Mouse (Mus musculus) right cerebral cortex, postnatal 10 days (tissue): ENCODE data around the gene Nuak2.
A peak's percentile ranks its signal among the peaks of the same experiment; 100 is the strongest.
"Not testable (repeated sequence)": the region's sequence is repeated elsewhere in the genome, so short reads cannot be mapped to it uniquely, and the experiment has no call there.

Source experiments
- DNase-seq, 2 experiments: peaks; one replicate each; pipeline ENCODE4 v3.0.0; 2021; ENCODE audit warnings: low spot score in 2 of 2

Gene Nuak2

GRCm38 (mm10) chr1:132315889-132316624, at the start of gene Nuak2:
TSS of gene Nuak2 (plus strand) at chr1:132316126.
- DNase-seq = peak; percentile 88 to 90

- DNase-seq = no peak
These were observed 49.0 kb upstream of the Nuak2 start for GRCm38 (mm10) chr1:132266791-132267557.

- peak; percentile 51 to 69 for DNase-seq
These were observed 48.0 kb upstream of the Nuak2 start for GRCm38 (mm10) chr1:132267959-132268358.

DNA sequence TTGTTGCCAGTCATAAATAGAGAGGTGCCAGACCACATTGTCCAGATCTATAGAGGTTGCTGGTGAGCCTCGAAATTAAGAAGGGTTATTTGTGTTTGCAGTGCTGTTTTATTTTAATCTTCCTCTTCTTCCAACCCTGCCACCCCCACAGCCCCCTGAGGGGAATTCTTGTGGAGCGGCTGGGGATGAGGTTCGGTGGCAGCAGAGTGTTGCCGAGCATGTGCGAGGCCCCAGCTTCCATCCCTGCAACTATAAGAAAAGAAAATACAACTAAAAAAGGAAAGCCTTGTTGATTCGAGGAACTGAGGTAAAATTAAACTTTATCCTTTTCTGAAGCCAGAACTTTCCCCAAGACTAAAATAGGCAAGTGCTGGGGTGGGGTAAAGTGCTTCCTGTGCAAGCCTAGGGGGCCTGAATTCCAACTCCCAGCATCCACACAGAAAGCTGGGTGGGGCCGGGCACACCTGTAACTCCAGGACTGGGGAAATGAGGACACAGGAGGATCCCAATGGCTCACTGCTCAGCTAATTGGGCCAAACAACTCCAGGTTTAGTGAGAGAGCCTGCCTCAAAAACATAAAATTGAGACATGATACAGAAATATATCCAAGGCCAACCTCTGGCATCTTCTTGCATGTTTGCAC, 47.4 kb upstream of the Nuak2 start:
- peak; percentile 63 to 70 for DNase-seq

DNA sequence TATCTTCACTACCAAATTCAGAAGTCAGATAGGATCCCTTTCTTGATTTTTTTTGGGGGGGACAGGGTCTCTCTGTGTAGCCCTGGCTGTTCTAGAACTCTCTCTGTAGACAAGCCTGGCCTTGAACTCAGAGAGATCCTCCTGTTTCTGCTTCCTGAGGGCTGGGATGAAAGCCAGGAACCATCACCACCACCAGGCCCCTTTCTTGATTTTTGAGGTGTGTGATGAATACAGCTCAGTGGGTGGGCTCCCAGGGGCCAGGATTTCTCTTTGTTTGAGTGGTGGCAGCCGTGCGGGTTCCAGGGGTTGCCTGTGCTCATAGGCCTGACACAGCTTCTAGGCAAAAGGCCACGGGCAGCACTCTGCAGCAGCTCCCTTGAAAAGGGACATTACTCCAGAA, 44.7 kb upstream of the Nuak2 start:
- DNase-seq = no peak

- no peak for DNase-seq
These were observed 39.2 kb upstream of the Nuak2 start for GRCm38 (mm10) chr1:132276694-132277093.

GRCm38 (mm10) chr1:132277124-132277523, 38.8 kb upstream of the Nuak2 start:
- DNase-seq = no peak

DNA sequence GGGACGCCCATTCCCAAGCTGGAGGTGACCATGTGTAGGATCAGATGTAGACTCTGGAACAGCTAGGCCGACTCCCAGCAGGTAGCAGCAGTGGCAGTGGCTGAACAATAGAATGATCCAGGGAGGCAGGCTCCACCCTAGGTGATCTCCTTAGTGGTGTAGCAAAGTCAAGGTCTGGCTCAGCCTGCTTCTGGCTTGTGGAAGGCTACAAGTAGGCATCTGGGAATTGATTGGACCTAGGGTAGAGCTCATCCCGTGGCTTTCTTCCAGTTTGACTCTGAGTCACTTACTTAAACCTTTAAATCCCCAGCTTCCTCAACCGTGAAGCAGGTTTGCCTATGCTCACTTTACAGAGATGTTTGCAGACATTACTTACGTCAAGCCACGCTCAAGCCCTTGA, 35.3 kb upstream of the Nuak2 start:
- not testable (repeated sequence) for DNase-seq

DNA sequence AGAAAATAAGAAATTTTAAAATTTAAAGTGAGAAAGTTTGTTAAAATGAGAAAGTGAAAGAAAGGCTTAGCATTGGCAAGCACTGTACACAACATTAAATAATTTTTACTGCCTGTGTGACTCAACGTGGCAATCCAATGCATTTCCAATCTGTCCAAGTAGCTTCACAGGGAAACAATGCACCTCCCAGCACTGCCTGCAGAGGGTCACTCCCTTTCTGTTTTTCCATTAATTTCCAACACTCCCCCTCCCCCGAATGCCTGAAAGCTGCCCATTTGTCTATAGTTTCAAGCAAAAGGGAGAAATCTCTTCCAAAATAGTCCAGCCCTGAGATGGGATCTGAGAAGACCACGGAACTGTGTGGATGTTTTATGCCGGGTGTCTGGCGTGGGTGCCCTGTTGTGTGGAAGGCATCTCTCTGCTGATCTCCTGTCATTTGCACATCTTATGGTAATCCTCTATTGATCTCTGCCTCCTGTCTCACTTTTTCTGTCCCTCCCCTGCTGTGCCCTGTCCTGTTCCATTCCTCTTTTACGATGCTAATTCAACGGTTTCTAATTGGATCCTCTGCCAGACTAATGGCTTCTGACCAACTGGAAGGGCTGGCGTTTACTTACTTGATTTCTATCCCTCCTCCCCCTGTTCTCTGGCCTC, 34.3 kb upstream of the Nuak2 start:
- no peak for DNase-seq

DNA sequence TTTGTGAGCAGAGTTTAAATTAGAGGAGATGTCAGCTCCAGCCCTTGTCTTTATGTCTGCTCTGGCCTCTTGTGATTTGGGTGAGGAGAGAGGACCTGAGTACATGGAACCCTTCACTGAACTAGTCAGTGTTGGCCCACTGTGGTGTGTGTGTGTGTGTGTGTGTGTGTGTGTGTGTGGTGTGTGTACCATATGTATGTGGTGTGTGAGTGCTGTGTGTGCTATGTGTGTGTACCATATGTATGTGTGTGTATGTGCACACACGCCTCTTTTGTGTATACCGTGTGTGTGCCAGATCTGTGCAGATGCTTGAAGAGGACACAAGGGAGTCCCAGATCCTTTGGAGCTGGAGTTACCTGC, 33.8 kb upstream of the Nuak2 start:
- DNase-seq = no peak

GRCm38 (mm10) chr1:132283018-132283417, 32.9 kb upstream of the Nuak2 start:
- no peak for DNase-seq

- no peak for DNase-seq
These were observed 29.2 kb upstream of the Nuak2 start for GRCm38 (mm10) chr1:132286735-132287134.

DNA sequence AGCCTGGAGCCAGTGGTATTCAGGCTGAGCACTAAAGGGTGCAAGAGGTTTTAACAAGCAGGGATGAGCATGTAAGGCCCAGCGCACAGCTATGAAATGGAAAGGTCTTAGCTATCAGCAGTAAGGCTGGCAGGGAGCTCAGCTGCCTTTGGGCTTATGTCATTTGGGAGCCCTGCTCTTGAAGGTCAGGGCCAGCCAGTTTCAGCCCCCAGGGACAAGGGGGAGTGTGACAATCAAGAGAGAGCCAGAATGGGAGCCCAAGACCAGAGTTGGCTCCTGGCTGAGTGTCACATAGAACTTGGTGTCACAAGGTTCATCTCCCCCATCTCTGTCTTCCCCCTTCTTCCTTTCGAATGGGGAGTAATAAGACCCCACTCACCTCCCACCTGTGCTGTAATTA, 28.5 kb upstream of the Nuak2 start:
- DNase-seq = no peak

DNA sequence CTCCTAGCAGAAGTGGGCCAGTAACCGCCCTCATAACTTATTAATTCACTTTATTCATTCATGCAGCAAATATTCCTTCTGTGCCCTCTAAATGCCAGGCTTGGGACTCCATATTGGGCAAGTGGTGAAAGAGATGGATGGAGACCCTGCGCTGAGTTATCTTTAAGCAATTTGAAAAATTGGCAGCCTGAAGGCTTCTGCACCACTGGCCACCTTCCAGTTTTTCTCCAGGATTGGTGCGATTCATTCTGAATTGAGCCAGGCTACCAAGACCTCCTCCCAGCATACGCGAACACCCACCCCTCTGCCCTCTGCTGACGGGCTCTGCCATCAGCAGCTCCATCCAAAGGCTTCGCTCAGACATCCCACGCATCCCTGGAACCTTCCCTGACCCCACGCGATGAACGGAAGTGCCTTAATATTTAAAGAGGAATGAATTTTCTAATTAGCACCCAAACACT, 27.9 kb upstream of the Nuak2 start:
- no peak for DNase-seq

GRCm38 (mm10) chr1:132289965-132290364, 26.0 kb upstream of the Nuak2 start:
- DNase-seq = no peak

DNA sequence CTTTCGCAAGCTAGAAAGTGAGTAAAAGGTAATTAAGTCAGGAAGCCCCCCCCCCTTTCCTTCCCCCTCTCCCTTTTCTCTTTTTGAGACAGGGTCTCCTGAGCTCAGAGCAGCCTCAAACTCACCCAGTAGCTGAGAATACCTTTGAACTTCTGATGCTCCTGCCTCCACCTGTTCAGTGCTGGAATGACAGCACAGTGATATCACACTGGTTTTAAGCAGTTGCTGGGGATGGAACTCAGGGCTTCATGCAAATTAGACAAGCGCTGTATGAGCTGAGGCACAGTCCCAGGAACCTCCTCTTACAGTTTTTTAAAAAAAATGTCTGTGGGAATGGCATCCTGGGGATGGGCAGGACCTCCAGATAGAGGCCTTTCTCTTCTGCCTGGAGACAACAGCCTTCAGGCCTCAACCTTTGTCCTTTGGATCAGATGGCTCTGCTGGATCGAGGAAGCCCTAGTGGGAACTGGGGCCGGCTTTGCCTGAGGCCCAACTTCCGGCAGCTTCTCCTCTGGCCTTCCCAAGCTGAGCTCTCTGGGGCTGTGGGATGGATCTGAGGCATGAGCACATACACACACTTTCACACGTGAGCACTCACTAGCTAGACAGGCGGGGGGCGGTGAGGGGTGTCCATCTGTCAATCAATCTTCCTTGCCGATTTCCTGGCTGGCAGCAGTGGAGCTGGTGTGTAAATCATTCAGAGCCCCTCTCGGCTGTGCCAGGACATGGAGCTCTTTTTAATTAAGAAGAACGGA, 24.8 kb upstream of the Nuak2 start:
- no peak for DNase-seq

DNA sequence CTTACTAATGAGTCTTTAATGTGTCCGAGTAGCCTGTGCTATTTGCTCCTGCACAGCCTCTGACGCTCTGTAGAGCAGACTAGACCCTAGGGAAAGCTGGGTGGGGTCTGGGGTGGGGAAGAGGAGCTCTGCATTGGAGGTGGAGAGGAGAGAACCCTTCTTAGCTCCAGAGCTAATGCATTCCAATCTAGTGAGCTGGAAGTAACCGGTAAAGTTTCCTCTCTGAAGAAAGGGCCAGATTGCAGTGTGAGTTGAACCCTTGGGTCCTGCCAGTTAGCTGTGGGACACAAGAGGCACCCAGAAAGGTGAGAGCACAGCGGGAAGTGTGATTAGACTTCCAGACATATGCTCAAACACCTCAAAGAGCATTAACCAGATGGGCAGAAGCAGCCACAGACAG, 24.2 kb upstream of the Nuak2 start:
- no peak for DNase-seq

- no peak for DNase-seq
These were observed 23.4 kb upstream of the Nuak2 start for GRCm38 (mm10) chr1:132292318-132293129.

DNA sequence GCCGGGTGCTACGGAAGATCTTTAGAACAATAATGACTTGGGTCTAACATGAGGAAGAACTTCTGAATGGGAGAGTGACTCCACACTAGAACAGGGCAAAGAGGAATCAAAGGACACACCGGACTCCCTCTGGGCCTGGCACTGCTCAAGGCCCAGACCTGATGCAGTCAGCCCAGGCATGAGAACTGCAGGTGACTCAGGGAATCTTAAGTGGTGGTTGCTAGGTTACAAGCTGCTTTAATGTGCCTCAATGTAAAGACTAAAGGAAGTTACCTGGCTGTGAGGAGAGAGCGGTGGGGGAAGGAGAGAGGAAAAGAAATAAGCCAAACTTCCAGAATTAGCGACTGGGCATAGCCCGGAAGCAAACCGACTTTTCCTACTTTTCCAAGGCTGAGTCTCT, 20.4 kb upstream of the Nuak2 start:
- no peak for DNase-seq

- DNase-seq = peak; percentile 57 to 62
These were observed 19.9 kb upstream of the Nuak2 start for GRCm38 (mm10) chr1:132296051-132296450.

GRCm38 (mm10) chr1:132298425-132298800, 17.5 kb upstream of the Nuak2 start, which contains the start of gene Klhdc8a:
TSS of gene Klhdc8a (plus strand) at chr1:132298626.
- DNase-seq = peak; percentile 73 to 78
